Mouse (Mus musculus) forebrain, embryonic 16.5 days (tissue): ENCODE data around the gene Nceh1. TPM values are rescaled to one million over a fixed set of nuclear protein-coding genes. Genes with fewer than 3 reads are reported as not detected.
A peak's percentile ranks its signal among the peaks of the same experiment; 100 is the strongest.

Experiments used
- ATAC-seq: fragments of 200-750 bp; cut with Nextera tagmentation; 2 replicates; pipeline ENCODE4 v1.8.0; 2017; ENCODE audit warnings: mild to moderate bottlenecking, moderate library complexity
- H3K27ac ChIP-seq: fragments of 300-500 bp; sonication (generic); 2 replicates; pipeline ENCODE4 v1.5.1; 2014; ENCODE audit warnings: low read length, control low read depth
- H3K27me3 ChIP-seq: fragments of 300-500 bp; sonication (generic); replicated peaks from 2 replicates; pipeline ENCODE4 v1.6.1; 2014; ENCODE audit warnings: low read length; ENCODE audit not compliant: control insufficient read depth, insufficient read depth
- H3K36me3 ChIP-seq: fragments of 300-500 bp; sonication (generic); 2 replicates; pipeline ENCODE4 v1.6.1; 2014; ENCODE audit not compliant: control insufficient read depth, insufficient read depth
- H3K4me1 ChIP-seq: fragments of 300-500 bp; sonication (generic); replicated peaks from 2 replicates; pipeline ENCODE4 v1.6.1; 2014; ENCODE audit warnings: low read length; ENCODE audit not compliant: control insufficient read depth, insufficient read depth
- H3K4me2 ChIP-seq: fragments of 300-500 bp; sonication (generic); 2 replicates; pipeline ENCODE4 v1.6.1; 2014; ENCODE audit warnings: mild to moderate bottlenecking, low read length, control low read depth
- H3K4me3 ChIP-seq: fragments of 300-500 bp; sonication (generic); replicated peaks from 2 replicates; pipeline ENCODE4 v1.5.1; 2014; ENCODE audit warnings: mild to moderate bottlenecking, low read length, control low read depth
- H3K9ac ChIP-seq: fragments of 300-500 bp; sonication (generic); replicated peaks from 2 replicates; pipeline ENCODE4 v1.6.1; 2014; ENCODE audit warnings: low read depth, low read length, control low read depth
- H3K9me3 ChIP-seq: fragments of 300-500 bp; sonication (generic); 2 replicates; pipeline ENCODE4 v1.6.1; 2016; ENCODE audit warnings: low read length; ENCODE audit not compliant: control insufficient read depth
- WGBS: fragments of 180-500 bp; shearing (Covaris S2); extraction: QIAGEN DNeasy Blood & Tissue Kit; methylation state at CpG from one replicate; pipeline ENCODE4 v1.1.7; 2014; 5-methylcytosine and 5-hydroxymethylcytosine counted together
- polyA plus RNA-seq: library from polyadenylated mRNA; unstranded; fragments of >200 nt; fragmentation: Nextera tagmentation; extraction: Ambion mirVana; gene quantifications from 2 replicates; pipeline ENCODE4 v1.2.1, GENCODE M21; 2015

Nceh1 gene
- polyA plus RNA-seq, 1 experiment from 2014 or later = 8.5 TPM

- Histone ChIP-seq H3K27me3 (no peaks in the 10 kb centered on the region), H3K4me1 (no peaks in the 10 kb centered on the region), H3K9me3 (no peaks in the 10 kb centered on the region), H3K9ac (no peak overlapping the region), H3K27ac (no peak overlapping the region), H3K4me3 (no peak overlapping the region), H3K36me3 (no peaks in the 10 kb centered on the region), H3K4me2 (no peak overlapping the region)
- ATAC-seq = peak; percentile 67
- WGBS = 15% methylated on average over 2 of the region's 2 CpGs
Observed at GRCm38 (mm10) chr3:27237226-27237625, 54.5 kb downstream of the Nceh1 start.

DNA sequence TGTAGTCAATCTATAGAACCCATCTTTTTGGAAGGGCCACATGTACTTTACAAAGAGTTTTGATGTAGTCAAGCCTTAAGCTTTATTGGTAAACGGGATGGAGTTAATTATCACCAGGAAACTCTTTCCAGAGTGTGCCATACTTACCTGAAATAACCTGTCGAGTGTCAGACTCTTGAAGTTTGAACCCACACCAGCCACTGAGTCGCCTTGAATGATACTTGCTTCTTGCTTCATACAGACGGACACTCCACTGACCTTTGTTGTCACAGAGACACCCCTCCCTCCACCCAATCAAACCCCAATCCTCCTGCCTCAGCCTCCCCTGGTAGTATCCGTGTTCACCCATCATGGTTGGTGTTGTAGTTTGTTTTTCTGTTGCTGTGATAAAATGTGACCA lies 55.8 kb downstream of the Nceh1 start:
- Histone ChIP-seq H3K4me1 (no peaks in the 10 kb centered on the region), H3K4me2 (no peak overlapping the region), H3K27ac (no peak overlapping the region), H3K36me3 (no peaks in the 10 kb centered on the region), H3K4me3 (no peak overlapping the region), H3K27me3 (no peaks in the 10 kb centered on the region), H3K9ac (no peak overlapping the region), H3K9me3 (no peaks in the 10 kb centered on the region)
- ATAC-seq = no peak
- 77% methylated on average over 5 of the region's 5 CpGs for WGBS

GRCm38 (mm10) chr3:27239568-27239967 lies 56.8 kb downstream of the Nceh1 start:
- no peaks in the 10 kb centered on the region for H3K4me1 ChIP-seq
- 94% methylated on average over 16 of the region's 16 CpGs for WGBS
- H3K9ac ChIP-seq = no peak overlapping the region
- no peak overlapping the region for H3K27ac ChIP-seq
- H3K27me3 ChIP-seq = no peaks in the 10 kb centered on the region
- no peak overlapping the region for H3K4me2 ChIP-seq
- H3K36me3 ChIP-seq = no peaks in the 10 kb centered on the region
- H3K4me3 ChIP-seq = no peak overlapping the region
- ATAC-seq = no peak
- H3K9me3 ChIP-seq = no peaks in the 10 kb centered on the region

DNA sequence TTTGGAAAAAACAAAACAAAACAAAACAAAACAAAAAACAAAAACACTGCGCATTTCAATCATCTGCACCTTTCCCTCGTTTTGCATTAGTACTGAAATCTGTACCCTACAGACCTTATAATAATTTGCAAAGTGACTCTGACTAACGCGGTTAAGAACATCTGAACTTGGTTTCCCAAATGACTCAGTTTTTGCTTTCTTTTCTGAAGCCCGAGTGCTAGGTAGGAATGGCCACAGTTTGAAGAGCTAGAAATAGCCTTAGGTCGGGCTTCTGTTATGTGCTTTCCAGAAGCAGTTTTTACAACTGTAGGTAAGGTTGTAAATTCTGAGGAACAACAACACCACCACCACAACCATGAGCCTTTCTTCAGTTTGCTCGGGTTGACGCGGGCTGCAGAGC lies 59.1 kb downstream of the Nceh1 start:
- no peak overlapping the region for H3K4me2 ChIP-seq
- no peak overlapping the region for H3K27ac ChIP-seq
- H3K36me3 ChIP-seq = no peaks in the 10 kb centered on the region
- no peaks in the 10 kb centered on the region for H3K27me3 ChIP-seq
- WGBS = 95% methylated on average over 9 of the region's 9 CpGs
- no peak overlapping the region for H3K9ac ChIP-seq
- H3K4me1 ChIP-seq = no peaks in the 10 kb centered on the region
- H3K9me3 ChIP-seq = no peaks in the 10 kb centered on the region
- ATAC-seq = no peak
- no peak overlapping the region for H3K4me3 ChIP-seq

DNA sequence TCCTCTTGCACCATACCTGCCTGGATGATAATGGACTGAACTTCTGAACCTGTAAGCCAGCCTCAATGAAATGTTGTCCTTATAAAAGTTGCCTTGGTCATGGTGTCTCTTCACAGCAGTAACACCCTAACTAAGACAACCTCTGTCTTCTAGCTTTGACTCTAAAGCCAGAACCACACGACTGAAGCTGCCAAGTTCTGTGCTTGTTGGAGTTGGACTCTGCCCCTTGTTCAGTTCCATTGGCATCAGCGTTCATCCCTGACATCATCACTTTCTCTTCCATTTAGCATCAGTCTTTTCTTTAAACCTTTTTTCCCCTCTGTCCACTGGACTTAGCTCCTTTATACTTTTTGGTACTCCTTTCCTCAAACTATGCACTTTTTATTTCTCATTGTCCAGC lies 63.4 kb downstream of the Nceh1 start:
- Histone ChIP-seq H3K4me2 (no peak overlapping the region), H3K27ac (no peak overlapping the region), H3K9me3 (no peaks in the 10 kb centered on the region), H3K9ac (no peak overlapping the region), H3K4me3 (no peak overlapping the region), H3K4me1 (no peaks in the 10 kb centered on the region), H3K27me3 (no peaks in the 10 kb centered on the region), H3K36me3 (no peaks in the 10 kb centered on the region)
- WGBS = 88% methylated on average over 2 of the region's 2 CpGs
- ATAC-seq = no peak

DNA sequence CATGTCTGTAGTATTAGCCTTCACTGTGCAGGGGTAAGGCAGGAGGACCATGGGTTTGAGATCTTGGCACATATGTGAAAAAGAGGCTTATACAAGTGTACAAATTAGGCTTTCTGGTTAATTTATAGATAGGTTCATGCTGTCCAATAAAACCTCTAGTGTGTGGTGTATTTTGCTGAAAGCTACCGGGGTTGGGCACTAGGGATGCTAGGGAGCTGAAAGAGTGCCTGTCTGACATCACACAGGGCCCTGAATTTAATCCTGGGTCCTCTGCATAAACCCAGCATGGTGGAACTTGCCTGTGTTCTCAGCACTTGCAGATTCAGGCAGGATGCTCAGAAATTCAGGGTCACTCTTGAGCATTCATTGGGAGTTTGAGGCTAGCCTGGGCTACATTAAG lies 65.0 kb downstream of the Nceh1 start:
- ATAC-seq = no peak
- H3K9ac ChIP-seq = no peak overlapping the region
- H3K4me3 ChIP-seq = no peak overlapping the region
- no peaks in the 10 kb centered on the region for H3K27me3 ChIP-seq
- H3K4me1 ChIP-seq = no peaks in the 10 kb centered on the region
- WGBS = 81% methylated on average over 1 of the region's 1 CpGs
- H3K36me3 ChIP-seq = no peaks in the 10 kb centered on the region
- H3K4me2 ChIP-seq = no peak overlapping the region
- H3K9me3 ChIP-seq = no peaks in the 10 kb centered on the region
- H3K27ac ChIP-seq = no peak overlapping the region

GRCm38 (mm10) chr3:27249030-27249429 lies 66.3 kb downstream of the Nceh1 start:
- H3K4me1 ChIP-seq = no peaks in the 10 kb centered on the region
- no peaks in the 10 kb centered on the region for H3K36me3 ChIP-seq
- ATAC-seq = no peak
- no peaks in the 10 kb centered on the region for H3K9me3 ChIP-seq
- H3K27me3 ChIP-seq = no peaks in the 10 kb centered on the region
- H3K4me3 ChIP-seq = no peak overlapping the region
- H3K4me2 ChIP-seq = no peak overlapping the region
- 88% methylated on average over 9 of the region's 9 CpGs for WGBS
- no peak overlapping the region for H3K27ac ChIP-seq
- H3K9ac ChIP-seq = no peak overlapping the region

DNA sequence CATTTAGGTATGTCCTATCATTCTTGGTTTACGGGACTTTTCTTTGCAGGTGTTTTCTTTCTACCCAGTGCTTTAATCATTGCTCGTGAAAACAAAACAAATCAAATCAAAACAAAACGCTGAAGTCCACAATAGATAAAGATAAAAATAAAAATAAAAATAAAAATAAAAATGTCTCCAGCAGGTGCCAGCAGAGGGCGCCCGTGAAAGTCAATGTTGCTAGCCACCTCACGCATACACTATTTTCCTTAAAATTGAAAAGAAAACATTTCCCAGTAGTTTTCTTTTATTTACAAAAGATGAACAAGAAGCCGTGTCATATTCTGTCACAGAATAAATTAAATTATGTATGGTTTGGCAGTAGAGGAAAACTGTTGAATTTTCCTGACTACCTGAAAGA lies 68.2 kb downstream of the Nceh1 start:
- no peak overlapping the region for H3K4me2 ChIP-seq
- WGBS = 49% methylated on average over 7 of the region's 7 CpGs
- no peaks in the 10 kb centered on the region for H3K27me3 ChIP-seq
- no peak overlapping the region for H3K4me3 ChIP-seq
- H3K9me3 ChIP-seq = no peaks in the 10 kb centered on the region
- no peak for ATAC-seq
- H3K9ac ChIP-seq = no peak overlapping the region
- no peaks in the 10 kb centered on the region for H3K4me1 ChIP-seq
- no peaks in the 10 kb centered on the region for H3K36me3 ChIP-seq
- H3K27ac ChIP-seq = no peak overlapping the region

DNA sequence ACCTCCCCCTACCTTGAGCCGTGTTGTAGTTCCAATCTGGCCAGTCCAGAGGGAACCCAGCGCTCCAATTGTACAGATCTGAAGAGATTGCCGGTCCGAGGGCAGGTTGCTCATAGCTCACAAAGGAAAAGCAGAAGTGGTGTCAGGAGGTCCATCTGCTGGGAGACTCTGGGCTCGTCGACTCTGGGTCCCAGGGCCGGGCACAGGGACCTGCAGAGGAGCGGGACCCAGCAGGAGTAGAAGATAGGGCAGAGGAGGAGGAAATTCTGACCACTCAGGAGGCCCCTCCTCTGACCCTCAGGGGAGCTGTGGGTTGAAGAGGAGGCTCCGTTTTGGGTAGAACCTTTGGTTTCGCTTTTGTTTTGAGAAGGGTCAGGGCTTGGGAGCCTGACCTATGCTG lies 75.7 kb downstream of the Nceh1 start:
- no peak for ATAC-seq
- Histone ChIP-seq H3K4me3 (no peak overlapping the region), H3K9ac (no peak overlapping the region), H3K9me3 (no peaks in the 10 kb centered on the region), H3K36me3 (no peaks in the 10 kb centered on the region), H3K4me1 (no peaks in the 10 kb centered on the region), H3K27me3 (no peaks in the 10 kb centered on the region), H3K27ac (no peak overlapping the region), H3K4me2 (no peak overlapping the region)
- 96% methylated on average over 10 of the region's 10 CpGs for WGBS

- H3K9ac ChIP-seq = no peak overlapping the region
- no peaks in the 10 kb centered on the region for H3K9me3 ChIP-seq
- ATAC-seq = no peak
- H3K36me3 ChIP-seq = no peaks in the 10 kb centered on the region
- no peak overlapping the region for H3K4me3 ChIP-seq
- no peaks in the 10 kb centered on the region for H3K27me3 ChIP-seq
- no peak overlapping the region for H3K4me2 ChIP-seq
- 94% methylated on average over 2 of the region's 2 CpGs for WGBS
- H3K27ac ChIP-seq = no peak overlapping the region
- no peaks in the 10 kb centered on the region for H3K4me1 ChIP-seq
Observed at GRCm38 (mm10) chr3:27260393-27260792, 77.6 kb downstream of the Nceh1 start.
